Mouse (Mus musculus): ENCODE measurements around the gene Gm21541. TPM values are rescaled to one million over a fixed set of nuclear protein-coding genes. Genes with fewer than 3 reads are reported as not detected.
"Not testable (repeated sequence)": the region's sequence is repeated elsewhere in the genome, so short reads cannot be mapped to it uniquely, and the experiment has no call there.

Gm21541 gene
- polyA plus RNA-seq (2014; fragmentation: Nextera tagmentation; extraction: Ambion mirVana), result not detected in 2 replicates

GRCm38 (mm10) chr4:41903310-41903709 lies at the start of gene Gm21541:
Gene Gm21541, plus strand, starts transcription at chr4:41903610.
- no CpG with 5 or more reads among the region's 5 CpGs for WGBS
- not testable (repeated sequence) for H3K9ac ChIP-seq (ENCODE audit: low read length); H3K36me3 ChIP-seq (ENCODE audit: control insufficient read depth, insufficient read depth, low read length); H3K27ac ChIP-seq (replicated peaks; ENCODE audit: low read depth, low read length); H3K27me3 ChIP-seq (ENCODE audit: control insufficient read depth, insufficient read depth, low read length); ATAC-seq (ENCODE audit: insufficient number of reproducible peaks, low FRiP score, low TSS enrichment, low read depth); H3K4me2 ChIP-seq (ENCODE audit: low read depth, severe bottlenecking); H3K9me3 ChIP-seq (ENCODE audit: control insufficient read depth, low read length); H3K4me1 ChIP-seq (ENCODE audit: control insufficient read depth, insufficient read depth, low read length); DNase-seq (ENCODE audit: low spot score); H3K4me3 ChIP-seq (ENCODE audit: low read depth, low read length)

GRCm38 (mm10) chr4:41941272-41941671 lies 37.9 kb downstream of the Gm21541 start, which contains the start of gene Gm20878:
Gene Gm20878, plus strand, starts transcription at chr4:41941572.
- not testable (repeated sequence) for H3K27me3 ChIP-seq (ENCODE audit: control insufficient read depth, insufficient read depth, low read length); H3K4me3 ChIP-seq (ENCODE audit: low read depth, low read length); ATAC-seq (ENCODE audit: insufficient number of reproducible peaks, low FRiP score, low TSS enrichment, low read depth); DNase-seq (ENCODE audit: low spot score); H3K4me2 ChIP-seq (ENCODE audit: low read depth, severe bottlenecking); H3K9ac ChIP-seq (ENCODE audit: low read length); H3K27ac ChIP-seq (replicated peaks; ENCODE audit: low read depth, low read length); H3K4me1 ChIP-seq (ENCODE audit: control insufficient read depth, insufficient read depth, low read length); H3K9me3 ChIP-seq (ENCODE audit: control insufficient read depth, low read length); H3K36me3 ChIP-seq (ENCODE audit: control insufficient read depth, insufficient read depth, low read length)
- WGBS, result no CpG with 5 or more reads among the region's 8 CpGs

Other genes with a start within 250 kb of the Gm21541 start
- 5.6 and 9.2 TPM in 2 replicates for gene Cntfr, start 206.5 kb upstream of the Gm21541 start, polyA plus RNA-seq (2014; fragmentation: Nextera tagmentation; extraction: Ambion mirVana)
- gene Il11ra1, start 203.6 kb upstream of the Gm21541 start, polyA plus RNA-seq (2014; fragmentation: Nextera tagmentation; extraction: Ambion mirVana), result 202 and 214 TPM in 2 replicates
- 94.2 and 99.3 TPM in 2 replicates for gene Rpp25l, start 190.1 kb upstream of the Gm21541 start, polyA plus RNA-seq (2014; fragmentation: Nextera tagmentation; extraction: Ambion mirVana)
- 94.3 and 104 TPM in 2 replicates for gene Dctn3, start 180.4 kb upstream of the Gm21541 start, polyA plus RNA-seq (2014; fragmentation: Nextera tagmentation; extraction: Ambion mirVana)
- gene Arid3c, start 172.5 kb upstream of the Gm21541 start, polyA plus RNA-seq (2014; fragmentation: Nextera tagmentation; extraction: Ambion mirVana), result not detected in 2 replicates
- 40.6 and 42.6 TPM in 2 replicates for gene Galt, start 148.4 kb upstream of the Gm21541 start, polyA plus RNA-seq (2014; fragmentation: Nextera tagmentation; extraction: Ambion mirVana)
- gene Sigmar1, start 147.5 kb upstream of the Gm21541 start, polyA plus RNA-seq (2014; fragmentation: Nextera tagmentation; extraction: Ambion mirVana), result 73.5 and 83.4 TPM in 2 replicates
- gene Ccl27a, start 129.4 kb upstream of the Gm21541 start, polyA plus RNA-seq (2014; fragmentation: Nextera tagmentation; extraction: Ambion mirVana), result 29.9 and 40.0 TPM in 2 replicates
- 1.3 and 2.0 TPM in 2 replicates for gene Gm20878, start 38.0 kb downstream of the Gm21541 start, polyA plus RNA-seq (2014; fragmentation: Nextera tagmentation; extraction: Ambion mirVana)
- 0.33 and 0.40 TPM in 2 replicates for gene Fam205a4, start 62.4 kb downstream of the Gm21541 start, polyA plus RNA-seq (2014; fragmentation: Nextera tagmentation; extraction: Ambion mirVana)
- not detected in 2 replicates for gene Gm21093, start 131.1 kb downstream of the Gm21541 start, polyA plus RNA-seq (2014; fragmentation: Nextera tagmentation; extraction: Ambion mirVana)
- gene Gm3893, start 187.6 kb downstream of the Gm21541 start, polyA plus RNA-seq (2014; fragmentation: Nextera tagmentation; extraction: Ambion mirVana), result not detected in 2 replicates
- 1.1 TPM in 1 of 2 replicates, not detected in the other for gene Gm13304, start 211.2 kb downstream of the Gm21541 start, polyA plus RNA-seq (2014; fragmentation: Nextera tagmentation; extraction: Ambion mirVana)
- gene Gm13306, start 249.8 kb downstream of the Gm21541 start, polyA plus RNA-seq (2014; fragmentation: Nextera tagmentation; extraction: Ambion mirVana), result not detected in 2 replicates

All from limb, embryonic 11.5 days (tissue).